Mouse (Mus musculus): ENCODE results near the gene Otog. TPM values are rescaled to one million over a fixed set of nuclear protein-coding genes. Genes with fewer than 3 reads are reported as not detected.

Gene Otog
- polyA plus RNA-seq, 1 experiment from 2014 or later = 0.04 TPM

Other genes starting within 250 kb of the Otog start
- 0.11 and 0.23 TPM in 2 replicates for gene Abcc6, start 210.7 kb upstream of the Otog start, polyA plus RNA-seq (2015; fragmentation: Nextera tagmentation; extraction: Ambion mirVana)
- 37.7 and 39.2 TPM in 2 replicates for gene Nomo1, start 207.3 kb upstream of the Otog start, polyA plus RNA-seq (2015; fragmentation: Nextera tagmentation; extraction: Ambion mirVana)
- gene Kcnj11, start 140.2 kb upstream of the Otog start, polyA plus RNA-seq (2015; fragmentation: Nextera tagmentation; extraction: Ambion mirVana) = 5.3 and 7.1 TPM in 2 replicates
- gene Abcc8, start 61.0 kb upstream of the Otog start, polyA plus RNA-seq (2015; fragmentation: Nextera tagmentation; extraction: Ambion mirVana) = 8.7 and 9.7 TPM in 2 replicates
- 1.8 and 2.2 TPM in 2 replicates for gene Ush1c, start 2.5 kb upstream of the Otog start, polyA plus RNA-seq (2015; fragmentation: Nextera tagmentation; extraction: Ambion mirVana)
- gene Myod1, start 135.5 kb downstream of the Otog start, polyA plus RNA-seq (2015; fragmentation: Nextera tagmentation; extraction: Ambion mirVana) = 0.43 and 0.64 TPM in 2 replicates
- gene Kcnc1, start 155.5 kb downstream of the Otog start, polyA plus RNA-seq (2015; fragmentation: Nextera tagmentation; extraction: Ambion mirVana) = 0.05 TPM in 1 of 2 replicates, not detected in the other